Mouse (Mus musculus): Measurements from ENCODE around the gene Epb41l3.

Epb41l3 gene

DNA sequence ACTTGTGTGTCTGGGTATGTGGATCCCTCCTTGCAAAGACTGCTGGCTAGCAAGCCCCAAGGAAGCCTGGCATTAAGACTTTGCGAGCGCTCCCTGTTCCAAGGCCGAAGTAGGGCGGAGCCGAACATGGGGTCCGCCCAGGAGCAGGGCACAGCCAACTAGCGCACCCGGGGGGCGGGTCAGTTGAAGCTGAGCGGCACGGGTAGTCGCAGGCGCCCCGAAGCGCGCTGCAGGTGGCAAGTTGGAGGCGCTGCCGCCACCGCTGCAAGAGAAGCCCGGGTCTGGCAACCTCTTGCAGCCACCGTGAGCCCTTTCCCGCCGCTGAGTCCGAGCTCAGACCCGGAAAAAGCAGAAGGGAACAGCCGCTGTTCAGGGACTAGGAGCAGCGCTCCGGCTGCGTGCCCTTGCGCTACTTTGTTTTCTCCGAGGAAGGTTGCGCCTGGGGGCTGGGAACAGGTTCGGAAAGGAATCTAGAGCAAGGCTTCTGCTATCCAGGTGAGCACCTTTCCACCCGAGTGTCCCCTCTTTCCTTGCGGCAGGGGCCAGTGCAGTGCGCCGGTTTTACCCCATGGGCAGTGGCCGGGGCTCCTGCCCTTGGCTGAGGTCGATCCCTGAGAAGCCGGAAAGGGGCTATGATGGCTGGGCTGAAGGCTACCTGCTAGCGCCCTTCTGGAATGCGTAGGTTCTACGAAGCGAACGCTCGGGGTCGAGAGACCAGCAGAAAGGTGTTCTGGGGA lies at the start of gene Epb41l3:
Gene Epb41l3, plus strand, starts transcription at position 183 of the 737 bp plus-strand sequence.
- peak; percentile 75 to 79 for DNase-seq

DNA sequence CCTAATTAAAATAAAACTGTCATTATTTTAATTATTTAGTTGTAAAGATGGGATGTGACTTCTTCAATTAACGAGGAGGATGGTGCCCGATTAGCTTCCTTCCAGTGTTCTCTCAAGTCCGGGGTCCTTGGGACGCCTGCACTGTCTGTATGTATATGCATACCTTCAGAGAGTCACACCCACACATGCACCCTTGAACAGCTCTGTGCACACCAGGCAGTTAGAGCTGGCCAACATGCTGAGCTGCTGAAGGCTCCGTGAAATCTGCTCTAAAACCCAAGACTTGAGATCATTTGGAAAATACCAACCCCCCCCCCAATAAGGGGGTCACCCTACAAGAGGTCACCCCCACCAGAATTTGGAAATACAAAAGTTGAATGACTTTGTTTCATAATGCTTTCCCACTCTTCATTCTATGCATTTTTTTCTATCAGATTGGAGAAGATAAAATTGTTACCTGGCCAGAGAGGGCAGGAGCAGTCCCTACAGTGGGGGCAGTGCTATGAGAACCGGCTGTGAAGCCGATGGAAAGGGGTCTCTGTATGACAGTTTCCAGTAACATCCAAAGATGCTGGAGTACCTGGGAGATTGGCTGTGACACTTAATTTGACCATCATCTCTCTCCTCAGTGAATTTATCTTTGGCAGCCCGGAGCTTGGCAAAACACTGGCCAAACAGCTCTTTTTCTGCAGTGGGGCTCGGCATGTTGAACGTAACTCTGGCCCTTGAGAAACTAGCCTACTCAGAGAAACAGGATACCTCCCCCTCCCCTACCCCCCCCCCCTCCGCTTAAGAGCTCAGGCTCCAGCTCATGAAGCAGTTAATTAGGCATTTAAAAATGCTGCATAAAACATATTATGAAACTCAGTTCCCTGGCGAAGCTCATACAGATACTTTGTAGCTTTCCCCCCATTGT lies 36.5 kb upstream of the Epb41l3 start:
- no peak for DNase-seq

- no peak for DNase-seq
Measured at GRCm38 (mm10) chr17:69041516-69041915, 34.0 kb upstream of the Epb41l3 start.

- no peak for DNase-seq
Measured at GRCm38 (mm10) chr17:69048826-69049225, 26.7 kb upstream of the Epb41l3 start.

DNA sequence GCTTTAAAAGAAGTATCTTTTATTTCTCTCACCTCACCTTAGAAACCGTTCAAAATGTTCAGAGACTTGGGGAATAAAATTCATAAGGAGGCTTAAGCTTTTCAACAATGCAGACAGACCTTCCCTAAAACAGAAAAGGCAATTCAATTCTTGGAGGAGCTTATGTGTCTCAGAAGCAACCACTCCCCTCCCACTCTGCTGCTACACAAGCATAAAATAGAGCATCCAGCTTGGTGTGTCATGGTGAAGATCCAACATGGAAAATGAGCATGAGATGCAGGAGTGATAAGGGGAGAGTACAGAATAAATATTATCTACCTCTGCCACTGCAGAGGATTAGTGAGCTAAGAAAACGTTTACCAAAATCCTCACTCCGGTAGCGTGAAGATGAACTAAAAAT lies 21.5 kb upstream of the Epb41l3 start:
- DNase-seq, result no peak

GRCm38 (mm10) chr17:69059760-69060159 lies 15.7 kb upstream of the Epb41l3 start:
- no peak for DNase-seq

GRCm38 (mm10) chr17:69060388-69060787 lies 15.1 kb upstream of the Epb41l3 start:
- no peak for DNase-seq

- no peak for DNase-seq
Measured at GRCm38 (mm10) chr17:69061883-69062745, 13.4 kb upstream of the Epb41l3 start.

DNA sequence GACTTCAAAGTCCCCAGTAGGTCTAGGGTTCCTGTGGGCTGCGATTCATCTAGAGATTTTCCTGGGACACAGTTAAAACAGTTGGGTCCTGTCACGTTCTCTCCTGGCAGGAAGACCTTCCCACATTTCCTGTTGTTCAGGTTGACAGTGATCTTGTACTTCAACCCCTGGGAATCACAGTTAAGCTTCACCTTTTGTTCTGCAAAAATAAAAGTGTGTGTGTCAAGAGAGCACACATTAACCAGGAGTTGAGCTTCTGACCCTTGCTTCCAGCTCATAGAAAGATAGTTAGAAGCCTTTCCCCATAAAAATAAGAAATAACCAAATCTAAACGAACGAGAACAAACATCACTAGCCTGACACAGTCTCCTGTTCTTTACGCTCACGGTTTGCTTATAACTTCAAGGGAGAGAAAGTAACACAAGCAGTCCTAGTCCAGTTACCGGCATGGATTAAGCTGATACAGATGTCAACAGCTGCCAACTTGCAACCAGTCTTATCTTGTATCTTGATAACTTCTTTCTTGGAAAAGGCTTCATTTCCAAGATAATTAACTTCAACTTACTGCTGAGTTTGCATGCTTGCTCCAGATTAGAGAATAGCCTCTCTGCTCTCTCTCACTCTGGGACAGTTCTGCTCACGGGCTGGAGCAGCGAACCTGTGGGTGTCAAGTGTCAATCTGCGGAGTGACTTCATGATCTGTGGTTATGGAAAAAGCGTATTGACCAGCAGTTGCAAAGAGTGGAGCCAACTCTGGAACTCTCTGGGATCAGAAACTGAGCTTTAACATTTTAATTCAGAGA lies 7.3 kb upstream of the Epb41l3 start:
- DNase-seq, result no peak

DNA sequence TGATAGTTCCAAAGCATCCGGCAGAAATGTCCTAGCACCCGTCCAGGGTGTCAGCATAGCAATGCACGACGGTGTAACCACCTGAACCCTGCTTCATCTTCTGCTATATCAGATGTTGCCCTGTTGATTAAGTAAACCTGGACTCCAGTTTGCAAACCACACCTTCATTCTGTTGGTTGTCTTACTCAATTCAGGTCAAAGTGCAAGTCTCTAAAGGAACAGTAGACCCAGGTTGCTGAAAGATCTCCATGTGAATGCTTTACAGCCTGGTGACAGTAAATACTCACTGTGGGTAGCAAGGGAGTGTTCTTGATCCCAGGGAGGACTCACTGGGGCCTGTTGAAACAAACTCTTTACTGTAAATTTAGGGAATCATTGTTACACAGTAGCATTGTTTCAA lies 1.4 kb upstream of the Epb41l3 start:
- DNase-seq, result no peak

- DNase-seq, result peak; percentile 25 to 35
Measured at GRCm38 (mm10) chr17:69076238-69076625, 749 bp downstream of the Epb41l3 start.

DNA sequence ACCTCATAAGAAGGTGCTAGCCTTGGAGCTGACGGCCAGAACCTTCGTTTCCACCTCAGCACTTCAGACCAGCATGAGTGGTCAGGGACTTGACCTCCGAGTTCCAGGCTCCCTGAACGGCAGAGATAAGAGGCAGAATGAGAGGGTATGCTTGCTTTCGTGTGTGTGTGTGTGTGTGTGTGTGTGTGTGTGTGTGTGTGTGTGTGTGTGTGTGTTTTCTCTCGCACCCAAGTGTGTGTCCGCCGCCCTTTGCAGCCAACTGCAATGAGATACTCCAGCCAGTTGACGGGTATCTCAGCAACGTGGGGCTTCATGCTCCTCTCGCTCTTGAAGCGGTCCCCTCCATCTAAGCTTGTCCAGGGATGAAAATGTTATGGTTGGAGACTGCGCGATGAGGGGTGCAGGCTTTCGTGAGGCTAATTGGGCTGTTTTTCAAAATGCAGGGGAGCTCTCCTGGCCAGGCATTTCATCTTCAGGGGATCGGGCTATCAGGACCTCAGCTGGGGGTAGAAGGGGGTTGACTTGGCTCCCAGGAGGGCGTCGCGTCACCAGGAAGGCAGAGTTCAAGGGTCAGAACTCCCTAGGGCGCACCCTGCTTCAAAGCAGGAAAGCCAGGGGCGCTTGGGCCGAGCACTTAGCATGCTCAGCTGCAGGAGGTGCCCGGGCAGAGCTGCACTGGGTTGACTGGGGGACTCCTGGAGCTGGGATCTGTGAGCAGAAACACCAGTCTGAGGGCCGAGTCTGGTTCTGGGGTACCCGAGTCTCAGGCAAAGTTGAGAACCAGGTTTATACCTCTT lies 1.5 kb downstream of the Epb41l3 start:
- peak; percentile 5 to 22 for DNase-seq

DNA sequence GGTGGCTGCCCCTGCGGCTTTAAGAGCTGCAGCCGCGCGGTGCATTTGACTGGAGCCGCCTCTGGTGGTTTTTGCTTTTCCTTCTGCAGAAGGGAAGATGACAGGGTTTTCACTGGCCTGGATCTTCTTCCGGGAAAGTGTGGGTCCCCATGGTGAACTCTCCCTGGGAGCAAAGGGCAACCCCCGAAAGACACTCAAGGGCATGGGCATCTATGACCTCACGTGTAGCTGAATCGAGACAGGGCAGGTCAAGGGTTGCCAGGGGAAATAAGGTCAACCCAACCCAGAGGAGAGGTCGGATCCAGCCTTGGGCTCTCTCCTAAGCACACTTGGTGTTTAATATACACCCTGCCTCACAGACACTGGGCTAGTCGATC lies 2.0 kb downstream of the Epb41l3 start:
- no peak for DNase-seq

- no peak for DNase-seq
Measured at GRCm38 (mm10) chr17:69082316-69082715, 6.8 kb downstream of the Epb41l3 start.

DNA sequence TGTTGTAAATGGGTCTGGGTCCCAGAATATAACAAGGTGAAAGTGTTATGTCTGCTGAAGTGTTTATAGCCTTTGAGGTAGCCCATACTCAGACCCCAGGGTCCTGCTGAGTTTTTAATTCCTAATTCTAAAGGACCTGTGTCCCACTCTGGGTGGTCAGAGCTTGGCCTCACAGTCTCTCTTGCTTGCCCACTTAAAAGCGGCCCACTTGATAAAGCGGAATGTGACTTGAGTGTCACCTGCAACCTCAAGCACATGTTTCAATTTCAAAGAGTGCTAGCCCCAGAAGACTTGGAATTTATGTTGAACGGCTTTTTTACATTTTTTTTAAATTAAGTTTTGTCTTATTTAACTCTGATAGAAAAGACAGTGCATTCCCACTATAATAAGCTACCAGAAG lies 16.1 kb downstream of the Epb41l3 start:
- DNase-seq, result peak; percentile 8 to 25

DNA sequence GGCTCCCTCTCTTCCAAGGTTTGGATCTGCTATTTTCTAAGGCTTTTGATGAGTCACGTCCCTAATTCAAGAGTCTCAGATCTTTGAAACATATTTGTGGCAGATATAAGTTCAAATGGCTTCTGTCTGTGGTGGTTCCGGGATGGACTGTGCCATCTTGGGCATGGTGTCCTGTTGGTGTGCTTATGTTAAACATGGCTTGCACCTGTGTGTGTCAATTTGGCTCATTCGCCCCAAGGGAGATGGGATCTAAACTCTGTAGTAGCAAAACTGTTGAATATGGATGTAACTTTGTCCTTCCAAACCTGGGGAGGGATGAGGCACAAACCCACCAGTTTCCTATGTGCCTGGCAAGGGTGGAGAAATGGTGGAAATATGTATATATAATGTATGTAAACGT lies 21.6 kb downstream of the Epb41l3 start:
- DNase-seq, result no peak

GRCm38 (mm10) chr17:69097955-69098354 lies 22.5 kb downstream of the Epb41l3 start:
- no peak for DNase-seq

DNA sequence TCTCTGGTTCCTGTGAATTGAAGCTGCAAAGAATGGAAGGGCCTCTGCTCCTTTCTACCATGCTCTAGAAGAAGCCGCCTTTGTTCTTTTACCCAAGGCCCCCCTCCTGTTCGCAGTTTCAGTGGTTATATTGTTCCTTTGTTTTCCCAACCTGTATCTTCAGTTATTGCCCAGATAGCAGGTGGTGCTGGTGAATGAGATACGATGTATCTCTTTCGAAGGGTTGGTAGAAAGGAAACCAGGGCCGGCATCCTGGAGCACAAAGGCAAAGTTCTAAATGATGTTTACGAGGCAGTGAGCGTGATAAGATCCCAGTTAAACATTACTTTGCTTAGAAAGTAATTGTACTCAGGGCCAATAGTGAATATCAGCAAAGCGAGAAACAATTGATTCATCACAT lies 27.8 kb downstream of the Epb41l3 start:
- no peak for DNase-seq

GRCm38 (mm10) chr17:69105035-69105798 lies 29.7 kb downstream of the Epb41l3 start:
- DNase-seq, result no peak

- peak in 1 of 2 experiments; percentile 43 for DNase-seq
Measured at GRCm38 (mm10) chr17:69105799-69106401, 30.4 kb downstream of the Epb41l3 start.
